Mouse (Mus musculus): ENCODE results near the gene Grk3.

Grk3 gene

DNA sequence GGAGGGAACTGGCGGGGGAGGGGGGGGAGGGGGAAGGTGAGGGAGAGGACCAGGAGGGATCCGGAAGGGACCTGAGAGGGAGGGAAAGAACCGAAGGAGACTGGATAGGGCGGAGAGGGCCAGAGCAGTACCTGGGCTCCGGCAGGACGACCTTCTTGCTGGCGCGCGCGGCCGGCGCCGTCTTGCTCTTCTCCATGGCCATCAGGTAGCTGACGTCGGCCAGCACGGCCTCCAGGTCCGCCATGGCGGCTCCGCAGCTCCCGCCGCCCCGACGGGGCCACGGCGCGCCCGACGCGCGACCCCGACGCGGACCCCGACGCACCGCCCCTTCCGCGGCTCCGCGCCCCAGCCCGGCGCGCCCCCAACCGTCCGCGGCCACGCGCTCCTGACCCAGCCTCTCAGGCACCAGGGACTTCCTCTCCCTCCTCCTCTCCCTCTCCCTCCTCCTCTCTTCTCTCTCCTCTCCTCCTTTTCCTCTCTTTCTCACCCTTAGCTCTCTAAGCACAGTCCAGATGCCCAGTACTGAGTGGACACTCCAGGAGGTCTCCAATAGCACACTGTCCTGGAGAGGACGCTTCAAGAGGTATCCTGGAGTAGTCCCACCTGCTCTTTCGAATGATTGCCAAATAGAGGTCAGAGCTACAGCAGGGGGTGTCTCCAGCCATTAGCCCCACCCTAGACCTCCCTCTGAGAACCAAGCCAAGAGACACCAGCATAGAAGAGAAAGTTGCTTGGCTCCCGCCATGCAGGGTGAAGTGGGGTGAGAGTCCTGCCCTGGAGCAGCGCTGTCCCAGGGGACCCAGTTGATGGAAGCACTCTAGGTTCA, at the start of gene Grk3:
Grk3 (minus strand) TSS at position 556 of the 826 bp plus-strand sequence.
- CTCF ChIA-PET, result interaction anchor here (0.6 kb wide), 1 partner anchor 144 kb away, joined by 4 read pairs; no protein-coding TSS in a partner anchor

GRCm38 (mm10) chr5:113054308-113054707, 38.7 kb upstream of the Grk3 start:
- CTCF ChIA-PET, result no interaction called here

- CTCF ChIA-PET, result no interaction called here
These were observed 35.1 kb upstream of the Grk3 start for GRCm38 (mm10) chr5:113050581-113051185.

DNA sequence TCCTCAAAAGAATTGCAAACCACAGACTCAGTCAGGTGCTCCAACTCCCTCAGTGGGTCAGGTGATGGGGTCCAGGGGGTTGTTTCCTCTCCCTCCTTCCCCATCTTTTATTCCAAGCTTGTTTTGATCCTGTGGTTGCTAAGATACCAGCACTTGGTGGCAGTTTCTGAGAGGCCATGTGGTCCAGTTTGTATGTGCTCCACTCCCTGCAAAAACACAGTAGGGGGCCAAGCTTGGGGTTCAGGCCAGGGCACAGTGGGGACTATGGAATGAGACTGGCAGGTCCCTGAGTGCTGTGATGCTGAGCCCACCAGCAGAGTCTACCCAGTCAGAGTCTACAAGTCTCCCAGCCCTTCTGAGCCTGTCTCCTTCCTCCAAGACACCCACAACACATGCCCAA, 34.3 kb upstream of the Grk3 start:
- CTCF ChIA-PET, result no interaction called here

- CTCF ChIA-PET, result no interaction called here
These were observed 30.1 kb upstream of the Grk3 start for GRCm38 (mm10) chr5:113045511-113046273.

DNA sequence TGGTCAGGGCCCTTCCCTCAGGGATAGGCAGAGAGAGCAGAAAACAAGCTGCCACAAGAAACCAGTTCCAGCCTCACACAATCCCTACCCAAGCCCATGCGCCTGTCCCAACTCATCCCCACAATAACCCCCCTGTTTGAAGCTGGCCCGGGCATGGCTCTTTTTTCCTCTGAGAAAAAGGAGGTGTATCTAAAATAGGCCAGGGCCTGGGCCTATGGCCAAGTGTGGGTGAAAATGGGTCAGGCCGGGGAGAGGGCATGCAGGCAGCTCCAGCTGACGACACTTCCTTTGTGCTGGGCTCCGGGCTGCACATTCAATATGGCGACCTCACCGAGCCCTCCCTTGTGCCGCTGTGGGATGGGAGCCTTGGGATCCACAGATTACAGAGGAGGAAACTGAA, 27.9 kb upstream of the Grk3 start:
- CTCF ChIA-PET, result no interaction called here

GRCm38 (mm10) chr5:113041567-113042071, 26.0 kb upstream of the Grk3 start:
- CTCF ChIA-PET, result no interaction called here

DNA sequence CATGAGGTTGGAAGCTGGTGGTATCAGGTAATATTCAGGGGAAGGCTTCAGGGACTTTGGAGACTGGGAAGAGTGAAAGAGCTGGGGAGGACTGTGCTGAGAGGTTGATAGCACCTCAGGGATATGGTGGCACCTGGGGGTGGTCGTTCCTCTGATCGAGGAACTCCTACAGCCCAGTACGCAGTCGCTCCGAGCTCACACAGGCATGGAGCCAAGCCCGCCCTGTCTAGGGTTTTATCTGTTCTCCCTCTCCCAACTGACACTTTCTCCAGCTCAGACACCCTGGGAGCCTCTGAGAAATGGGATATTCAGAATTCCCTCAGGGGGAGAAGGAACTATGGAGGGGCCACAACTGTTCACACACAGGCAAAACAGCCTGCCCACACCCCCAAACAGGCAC, 25.2 kb upstream of the Grk3 start:
- CTCF ChIA-PET, result no interaction called here

DNA sequence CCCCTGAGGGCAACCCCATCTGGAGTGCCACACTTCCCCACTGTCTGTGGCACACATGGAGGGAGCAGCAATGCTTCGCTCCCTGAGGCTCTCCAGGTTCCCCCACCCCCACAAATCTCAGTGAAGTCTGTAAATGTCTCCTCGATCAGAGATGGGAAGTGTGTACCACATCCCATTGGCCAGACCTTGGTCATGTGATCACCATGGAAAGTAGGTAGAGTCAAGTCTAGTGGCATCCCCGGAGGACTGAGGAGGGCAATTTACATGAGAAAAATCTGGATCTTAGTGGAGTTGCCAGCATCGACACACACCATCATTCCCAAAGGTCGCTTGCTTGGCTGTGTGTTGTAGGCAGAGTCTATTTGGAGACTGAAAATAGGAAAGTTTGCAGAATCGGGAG, 23.0 kb upstream of the Grk3 start:
- CTCF ChIA-PET, result no interaction called here

GRCm38 (mm10) chr5:113035094-113036047, 19.8 kb upstream of the Grk3 start:
- CTCF ChIA-PET, result no interaction called here

DNA sequence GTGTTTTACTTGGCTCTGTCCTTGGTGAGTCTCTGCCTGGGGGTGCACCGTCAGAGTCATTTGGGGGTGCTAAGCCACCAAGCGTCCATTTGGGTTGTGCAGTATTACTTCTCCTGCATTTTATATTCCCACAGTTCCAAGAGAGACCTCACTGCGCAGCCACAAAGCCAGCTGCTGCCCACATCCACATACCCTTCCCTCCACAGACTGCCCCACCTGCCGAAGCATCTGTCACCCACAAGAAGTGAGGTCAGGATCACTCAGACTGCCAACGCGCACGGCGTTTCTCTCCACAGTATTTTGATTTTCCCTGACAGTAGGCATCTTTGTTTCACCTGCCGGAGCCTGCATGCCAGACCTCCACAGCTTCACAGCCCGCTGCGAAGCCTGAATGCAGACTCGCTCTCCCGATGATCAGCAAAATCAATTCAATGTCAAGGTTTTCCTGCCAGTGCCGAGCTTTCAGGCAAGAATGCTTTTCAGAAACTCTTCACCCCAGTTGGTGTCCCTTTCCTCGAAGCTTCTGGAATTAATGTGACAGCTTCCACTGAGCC, 15.7 kb upstream of the Grk3 start:
- CTCF ChIA-PET, result no interaction called here

GRCm38 (mm10) chr5:113030082-113030481, 14.5 kb upstream of the Grk3 start:
- CTCF ChIA-PET, result no interaction called here

DNA sequence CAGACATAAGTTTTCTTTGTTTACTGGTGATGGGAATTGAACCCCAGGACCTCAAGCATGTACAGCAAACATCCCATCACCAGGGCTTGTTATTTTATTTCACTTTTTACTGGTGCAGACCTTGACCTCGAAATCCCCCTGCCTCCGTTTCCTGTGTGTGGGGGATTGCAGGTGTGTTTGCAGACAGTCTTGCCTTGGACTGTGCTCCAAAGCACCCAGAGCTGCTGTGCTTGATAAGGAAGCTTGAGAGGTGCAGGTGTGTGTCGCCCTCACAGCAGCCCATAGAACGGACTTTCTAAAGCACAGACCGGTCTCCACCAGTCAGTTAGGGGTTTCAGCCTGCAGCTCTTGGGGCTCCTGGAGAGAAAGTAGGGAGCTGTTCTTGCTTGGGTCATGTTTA, 11.1 kb upstream of the Grk3 start:
- CTCF ChIA-PET, result no interaction called here

DNA sequence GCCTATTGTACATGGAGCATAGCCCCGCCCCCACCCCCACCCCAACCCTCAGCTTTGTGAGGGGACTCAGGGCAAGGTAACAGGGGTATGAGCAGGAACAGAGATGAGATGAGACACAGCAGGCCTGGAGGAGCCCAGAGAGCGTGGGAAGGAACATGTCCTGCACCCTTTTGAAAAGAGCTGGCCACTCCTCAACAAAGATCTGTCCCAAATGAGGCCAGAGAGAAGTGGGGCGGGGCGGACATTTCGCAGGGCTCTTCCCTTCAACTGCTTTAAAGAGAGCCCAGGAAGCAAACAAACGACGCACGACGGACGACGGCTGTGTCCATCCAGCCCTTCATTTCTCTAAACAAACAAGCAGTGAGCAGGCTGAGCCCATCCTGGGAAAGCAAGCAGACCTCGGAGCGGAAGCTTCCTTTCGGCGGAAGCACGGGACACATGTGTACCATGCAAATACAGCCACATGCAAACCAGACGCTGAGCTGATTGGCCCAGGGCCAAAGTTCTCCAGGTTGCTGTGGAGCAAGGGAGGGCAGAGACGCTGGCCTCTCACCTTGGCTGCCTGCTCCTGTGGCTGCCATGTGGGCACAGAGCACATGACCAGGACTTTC, 8.7 kb upstream of the Grk3 start:
- CTCF ChIA-PET, result interaction anchor here (0.6 kb wide), 1 partner anchor 337 kb away, joined by 15 read pairs; no protein-coding TSS in a partner anchor

DNA sequence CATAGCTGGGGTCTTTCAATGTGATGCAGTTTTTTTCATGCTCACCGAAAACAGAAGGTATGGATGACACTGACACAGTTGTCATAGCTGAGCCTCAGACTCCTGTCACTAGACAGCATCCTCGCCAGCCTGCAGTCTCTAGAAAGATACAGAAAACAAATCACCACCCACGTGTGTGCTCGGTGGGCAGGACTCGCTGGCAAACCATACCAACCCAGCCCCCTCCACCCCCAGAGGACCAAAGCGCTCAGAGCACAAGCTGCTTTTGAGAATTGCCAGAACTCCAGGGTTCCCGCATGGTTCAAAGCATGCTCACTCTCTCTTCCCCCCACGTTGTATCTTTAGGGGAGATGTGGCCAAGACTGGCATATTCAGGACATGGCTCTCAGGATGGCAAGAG, 2.6 kb upstream of the Grk3 start:
- CTCF ChIA-PET, result no interaction called here

- CTCF ChIA-PET, result no interaction called here
These were observed 1.4 kb upstream of the Grk3 start for GRCm38 (mm10) chr5:113017004-113017403.

DNA sequence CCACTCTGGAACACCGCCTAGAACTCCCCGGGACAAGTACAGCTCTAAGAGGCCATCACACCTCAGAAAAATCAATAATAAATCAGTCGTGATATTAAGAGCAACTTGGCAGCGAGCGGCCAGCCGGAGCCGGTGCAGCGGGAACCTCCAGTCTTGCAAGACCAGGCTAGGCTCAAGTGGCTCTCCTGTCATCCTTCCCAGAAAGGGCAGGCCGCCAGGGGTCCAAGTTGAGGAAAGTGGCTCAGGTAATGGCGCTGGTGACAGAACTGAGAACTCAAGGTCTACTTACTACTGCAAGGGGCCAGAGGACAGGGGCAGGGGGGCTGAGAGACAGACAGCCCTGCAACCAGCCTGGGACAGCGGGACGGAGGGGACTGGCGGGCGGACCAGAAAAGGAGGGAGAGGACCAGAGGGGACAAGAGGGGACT, 769 bp downstream of the Grk3 start:
- CTCF ChIA-PET, result interaction anchor here (0.6 kb wide), 1 partner anchor 48 kb away, joined by 3 read pairs; no protein-coding TSS in a partner anchor

- CTCF ChIA-PET, result interaction anchor here (0.6 kb wide), 1 partner anchor 47 kb away, joined by 3 read pairs; no protein-coding TSS in a partner anchor
These were observed 1.3 kb downstream of the Grk3 start for GRCm38 (mm10) chr5:113014111-113014807.

- CTCF ChIA-PET, result interaction anchor here (0.6 kb wide), 1 partner anchor 68 kb away, joined by 3 read pairs; no protein-coding TSS in a partner anchor
These were observed 3.7 kb downstream of the Grk3 start for GRCm38 (mm10) chr5:113011926-113012325.

Measured in spleen, embryonic (tissue).